Mouse (Mus musculus) layer of hippocampus, adult 9-11 months (tissue): ENCODE data around the gene Jsrp1.
"Not testable (repeated sequence)": the region's sequence is repeated elsewhere in the genome, so short reads cannot be mapped to it uniquely, and the experiment has no call there.

Experiments
- DNase-seq: peaks from one replicate; pipeline ENCODE4 v3.0.0; 2022

Gene Jsrp1

GRCm38 (mm10) chr10:80831136-80831535 is 17.8 kb upstream of the Jsrp1 start:
- no peak for DNase-seq

- DNase-seq, result no peak
Measured at GRCm38 (mm10) chr10:80829359-80830278, 16.3 kb upstream of the Jsrp1 start.

GRCm38 (mm10) chr10:80828587-80828986 is 15.3 kb upstream of the Jsrp1 start:
- not testable (repeated sequence) for DNase-seq

- no peak for DNase-seq
Measured at GRCm38 (mm10) chr10:80827870-80828420, 14.6 kb upstream of the Jsrp1 start.

- DNase-seq, result no peak
Measured at GRCm38 (mm10) chr10:80827063-80827869, 14.0 kb upstream of the Jsrp1 start.

GRCm38 (mm10) chr10:80826151-80827062 is 13.1 kb upstream of the Jsrp1 start, which contains the start of gene Oaz1:
TSS of gene Oaz1 (plus strand) at chr10:80826656.
- DNase-seq, result peak; percentile 100

GRCm38 (mm10) chr10:80824827-80825226 is 11.5 kb upstream of the Jsrp1 start:
- no peak for DNase-seq

- DNase-seq, result no peak
Measured at GRCm38 (mm10) chr10:80823847-80824643, 10.7 kb upstream of the Jsrp1 start.

GRCm38 (mm10) chr10:80823316-80823715 is 10.0 kb upstream of the Jsrp1 start:
- no peak for DNase-seq

- DNase-seq, result no peak
Measured at GRCm38 (mm10) chr10:80822528-80822927, 9.2 kb upstream of the Jsrp1 start.

- no peak for DNase-seq
Measured at GRCm38 (mm10) chr10:80821991-80822390, 8.7 kb upstream of the Jsrp1 start.

GRCm38 (mm10) chr10:80819406-80819805 is 6.1 kb upstream of the Jsrp1 start:
- DNase-seq, result no peak

GRCm38 (mm10) chr10:80818599-80819281 is 5.4 kb upstream of the Jsrp1 start:
- DNase-seq, result no peak

GRCm38 (mm10) chr10:80817955-80818354 is 4.7 kb upstream of the Jsrp1 start:
- DNase-seq, result not testable (repeated sequence)

- DNase-seq, result no peak
Measured at GRCm38 (mm10) chr10:80817164-80817563, 3.9 kb upstream of the Jsrp1 start.

- not testable (repeated sequence) for DNase-seq
Measured at GRCm38 (mm10) chr10:80816303-80816702, 3.0 kb upstream of the Jsrp1 start.

- DNase-seq, result no peak
Measured at GRCm38 (mm10) chr10:80814800-80815199, 1.5 kb upstream of the Jsrp1 start.

GRCm38 (mm10) chr10:80812391-80813041 is 782 bp downstream of the Jsrp1 start:
- DNase-seq, result no peak

GRCm38 (mm10) chr10:80810084-80810483 is 3.2 kb downstream of the Jsrp1 start:
- no peak for DNase-seq

GRCm38 (mm10) chr10:80808985-80809632 is 4.2 kb downstream of the Jsrp1 start:
- DNase-seq, result no peak
